Mouse (Mus musculus): ENCODE measurements at regions not wholly inside any gene's neighbourhood (a gene's known extent, or its start where the extent isn't known, plus 50 kb on each side); places are given as distances from the start of the nearest gene placed in this dataset.
A peak's percentile ranks its signal among the peaks of the same experiment; 100 is the strongest.

GRCm38 (mm10) chr11:23996250-23996649, 78.6 kb downstream of the A830031A19Rik start:
- no peak for DNase-seq (ENCODE audit: low spot score in 2 of 2)

- no peak for DNase-seq (ENCODE audit: low spot score in 2 of 2)
These were observed 80.7 kb downstream of the A830031A19Rik start for GRCm38 (mm10) chr11:23994160-23994559.

GRCm38 (mm10) chr11:23987532-23988450, 87.1 kb downstream of the A830031A19Rik start:
- peak in 1 of 2 experiments; percentile 36 for DNase-seq (ENCODE audit: low spot score in 2 of 2)

DNA sequence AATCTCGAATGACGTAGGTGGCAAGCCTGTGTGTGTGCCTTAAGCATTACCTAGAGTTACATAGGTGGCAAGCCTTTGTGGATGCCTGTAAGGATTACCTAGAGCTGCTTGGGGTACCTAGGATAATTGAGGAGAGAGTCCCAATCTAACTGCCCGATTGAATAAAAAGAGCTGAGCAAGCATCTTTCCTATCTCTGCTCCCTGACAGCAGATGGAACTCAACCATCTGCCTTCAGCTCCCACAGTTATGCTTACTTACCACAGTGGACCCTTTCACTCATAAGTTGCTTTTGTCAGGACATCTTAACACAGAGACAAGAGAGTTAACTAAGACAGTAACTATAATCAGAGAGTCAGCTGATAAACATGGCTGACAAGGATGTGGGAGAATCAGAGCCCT, 89.6 kb downstream of the A830031A19Rik start:
- no peak for DNase-seq (ENCODE audit: low spot score in 2 of 2)

DNA sequence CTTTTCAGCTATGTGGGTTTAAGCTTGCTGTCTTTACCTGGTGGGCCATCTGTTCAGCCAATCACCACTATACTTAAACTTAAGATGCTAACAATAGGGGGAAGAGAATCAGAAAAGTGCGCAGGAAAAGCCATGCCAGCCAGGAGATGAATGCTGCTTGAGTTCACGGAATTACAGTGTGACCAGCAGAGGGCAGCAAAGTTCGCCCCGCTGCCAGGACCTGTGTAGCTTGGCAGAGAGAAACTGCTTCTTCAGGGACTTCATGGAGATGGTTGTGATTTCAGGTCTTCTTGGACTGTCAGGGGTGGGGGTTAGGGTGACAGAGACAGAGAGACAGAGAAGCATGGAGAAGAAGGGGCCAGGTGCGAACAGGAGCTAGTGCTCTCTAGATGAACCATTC, 84.3 kb upstream of the Papolg start:
- DNase-seq (ENCODE audit: low spot score in 2 of 2), result peak; percentile 37 to 76

DNA sequence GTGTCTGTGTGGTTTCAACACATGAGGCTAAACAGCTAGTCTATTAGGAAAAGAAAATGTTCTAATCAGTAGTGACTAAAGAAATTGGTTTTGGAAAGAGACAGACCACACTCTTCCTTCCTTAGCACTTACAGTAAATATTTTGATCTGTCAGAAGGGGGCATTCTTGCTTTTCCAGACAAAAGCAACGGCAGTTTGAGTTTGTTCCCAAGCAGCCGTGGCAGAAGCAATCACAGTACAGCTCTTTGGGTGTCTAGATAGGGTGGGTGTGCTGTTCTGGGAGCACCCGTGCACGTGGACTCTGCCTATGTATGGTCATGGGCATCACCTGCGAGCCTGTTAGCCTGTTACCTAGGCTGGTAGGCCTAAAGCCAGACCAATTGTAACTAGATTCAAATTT, 83.2 kb upstream of the Papolg start:
- no peak for DNase-seq (ENCODE audit: low spot score in 2 of 2)

DNA sequence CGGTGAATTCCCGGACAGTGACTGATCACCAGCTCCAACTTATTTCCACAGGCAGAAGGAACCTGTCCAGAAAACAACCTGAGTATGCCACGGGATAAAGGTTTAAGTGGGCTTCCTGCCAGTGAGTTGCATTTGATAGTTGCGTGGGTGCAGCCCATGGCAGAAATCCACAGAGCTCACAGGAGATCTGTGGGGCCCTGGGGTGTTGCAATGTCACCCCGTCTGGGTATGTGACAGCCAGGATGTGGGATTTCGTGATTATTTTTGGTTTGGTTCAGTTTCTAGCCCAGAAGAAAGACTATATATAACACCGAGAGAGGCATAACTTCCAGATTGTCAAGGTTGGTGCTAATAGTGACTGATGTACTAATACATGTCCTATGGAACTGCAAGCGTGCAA, 82.0 kb upstream of the Papolg start:
- no peak for DNase-seq (ENCODE audit: low spot score in 2 of 2)

DNA sequence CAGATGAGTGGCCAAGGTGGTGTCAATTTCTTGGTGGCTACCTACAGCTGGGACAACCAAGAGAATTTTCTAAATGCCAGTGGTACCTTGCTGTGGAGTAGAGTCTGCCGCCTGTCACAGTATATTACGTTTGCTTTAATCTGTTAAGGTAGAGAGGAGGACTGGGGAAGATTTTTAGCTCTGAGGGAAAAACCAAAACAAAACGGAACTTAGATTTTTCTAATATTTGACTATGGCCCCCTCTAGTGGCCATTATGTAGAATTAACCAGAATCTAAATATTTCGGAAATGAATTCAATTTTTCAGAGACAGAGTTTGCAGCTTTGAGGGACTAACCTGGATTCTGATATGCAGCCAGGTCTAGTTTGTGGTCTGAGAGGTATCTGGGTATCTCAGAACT, 59.3 kb upstream of the Papolg start:
- no peak for DNase-seq (ENCODE audit: low spot score in 2 of 2)

DNA sequence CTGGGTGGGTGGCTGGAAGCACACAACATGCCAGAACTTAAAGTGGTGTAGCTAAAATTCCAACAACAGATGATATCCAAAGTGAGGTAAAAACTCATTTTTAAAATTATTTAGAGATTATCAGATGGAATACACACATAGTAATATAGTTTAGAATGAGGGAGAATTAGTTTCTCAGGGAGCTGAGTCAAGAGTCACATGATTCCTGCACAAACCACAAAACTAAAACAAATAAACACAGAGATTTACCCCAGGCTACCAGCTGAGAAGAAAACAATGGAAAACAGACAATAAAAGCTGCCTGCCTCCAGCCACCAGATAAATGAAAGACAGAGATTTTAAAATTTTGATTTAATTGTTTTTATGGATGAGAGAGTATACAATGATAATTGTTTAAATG, 50.9 kb upstream of the Papolg start:
- no peak for DNase-seq (ENCODE audit: low spot score in 2 of 2)

Measured in spleen, postnatal 10 days (tissue).